Mouse (Mus musculus): ENCODE measurements around the gene Ago1. TPM values are rescaled to one million over a fixed set of nuclear protein-coding genes. Genes with fewer than 3 reads are reported as not detected.

The Ago1 gene
- total RNA-seq, 2 experiments from 2014 or later = 47.2 to 52.2 TPM

DNA sequence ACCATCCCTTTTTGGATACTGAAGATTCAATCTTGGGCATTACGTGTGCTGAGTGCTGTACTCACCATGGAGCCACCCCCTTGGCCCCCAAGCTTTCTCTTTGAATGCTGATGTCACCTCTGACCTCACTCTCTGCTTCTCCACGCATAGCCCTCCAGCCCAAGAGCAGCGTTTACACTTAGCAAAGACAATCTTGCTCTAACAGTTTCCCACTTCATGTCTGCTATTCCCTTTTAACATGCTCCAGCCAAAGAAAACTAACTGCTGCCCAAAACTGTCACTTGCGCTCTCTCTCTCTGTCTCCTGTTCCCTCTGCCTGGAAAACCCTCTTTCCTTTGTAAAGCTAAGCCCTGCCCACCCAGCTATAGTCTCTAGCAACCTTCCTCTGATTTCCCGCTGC, 27.1 kb upstream of the Ago1 start:
- TF ChIP-seq CTCF (IDR thresholded peaks at IDR 0.05) = no peak
- intact Hi-C loops (cut with DNase I) = no loop called here

DNA sequence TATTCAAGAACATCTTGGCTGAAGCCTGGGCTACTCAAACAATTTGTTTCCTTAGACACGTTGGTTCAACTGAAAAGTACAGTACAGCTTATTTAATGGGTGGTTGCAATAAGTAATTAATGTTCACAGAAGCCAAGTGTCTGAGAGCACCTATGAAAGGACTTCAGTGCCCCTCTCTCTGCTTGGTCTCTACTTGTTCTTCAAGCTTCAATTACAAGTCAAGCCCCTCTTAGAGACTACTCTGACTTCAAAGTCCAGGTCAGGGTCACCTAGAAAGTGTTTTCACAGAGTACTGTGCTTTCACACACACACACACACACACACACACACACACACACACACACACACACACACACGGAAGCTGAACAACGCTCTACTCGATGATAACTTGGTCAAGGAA, 25.0 kb upstream of the Ago1 start:
- Histone ChIP-seq H3K4me3 (no peak overlapping the region), H3K27ac (no peak overlapping the region)
- intact Hi-C loops (cut with DNase I) = no loop called here
- no peak for TF ChIP-seq CTCF (IDR thresholded peaks at IDR 0.05)
- no peak for DNase-seq (ENCODE audit: extremely low spot score in 1 of 2, low spot score in 2 of 2)

More for the DNA sequence above, 27.1 kb upstream of the Ago1 start:
- Histone ChIP-seq H3K4me3 (no peak overlapping the region), H3K27ac (no peak overlapping the region)
- DNase-seq (ENCODE audit: extremely low spot score in 1 of 2, low spot score in 2 of 2) = no peak

DNA sequence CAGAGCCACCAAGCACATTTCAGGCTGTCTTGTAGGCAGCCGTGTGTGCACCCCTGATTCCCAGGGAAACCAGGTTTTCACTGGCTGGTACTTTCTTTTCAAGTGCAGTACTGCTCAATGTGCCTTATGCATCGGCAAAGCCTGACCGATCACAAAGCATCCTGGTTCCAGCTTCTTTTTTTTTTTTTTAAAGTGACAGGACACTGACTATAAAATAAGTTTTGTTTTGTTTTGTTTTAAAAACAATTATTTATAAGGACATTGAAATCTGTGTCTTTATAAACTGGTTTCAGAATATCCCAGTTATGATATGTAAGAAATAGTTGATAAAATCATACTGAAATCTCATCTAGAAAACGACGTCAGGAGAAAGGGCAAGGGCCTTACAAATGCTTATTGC, 23.6 kb upstream of the Ago1 start:
- intact Hi-C loops (cut with DNase I) = no loop called here
- no peak overlapping the region for H3K27ac ChIP-seq
- TF ChIP-seq CTCF (IDR thresholded peaks at IDR 0.05) = no peak
- DNase-seq (ENCODE audit: extremely low spot score in 1 of 2, low spot score in 2 of 2) = no peak
- H3K4me3 ChIP-seq = no peak overlapping the region

DNA sequence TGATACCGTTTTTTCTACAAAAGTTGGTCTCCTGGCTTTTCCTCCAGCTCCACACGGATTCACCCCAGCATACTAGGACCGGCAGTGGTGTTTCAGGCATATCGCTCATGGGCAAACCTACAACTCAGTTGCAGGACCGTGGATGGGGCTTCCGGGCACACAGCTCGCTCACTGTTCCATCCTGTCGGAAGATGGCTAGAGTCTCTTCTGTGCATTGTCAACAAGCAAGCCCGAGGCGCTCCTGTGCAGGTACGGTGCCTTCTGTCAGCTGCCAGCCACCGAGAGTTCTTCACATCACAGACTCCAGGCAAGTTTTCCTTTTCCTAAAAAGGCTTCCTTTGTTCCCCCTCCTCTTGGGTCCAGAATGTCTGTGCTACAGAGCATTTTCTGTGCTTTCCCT, 22.3 kb upstream of the Ago1 start:
- no peak for DNase-seq (ENCODE audit: extremely low spot score in 1 of 2, low spot score in 2 of 2)
- Histone ChIP-seq H3K4me3 (no peak overlapping the region), H3K27ac (no peak overlapping the region)
- no peak for TF ChIP-seq CTCF (IDR thresholded peaks at IDR 0.05)
- intact Hi-C loops (cut with DNase I) = no loop called here

DNA sequence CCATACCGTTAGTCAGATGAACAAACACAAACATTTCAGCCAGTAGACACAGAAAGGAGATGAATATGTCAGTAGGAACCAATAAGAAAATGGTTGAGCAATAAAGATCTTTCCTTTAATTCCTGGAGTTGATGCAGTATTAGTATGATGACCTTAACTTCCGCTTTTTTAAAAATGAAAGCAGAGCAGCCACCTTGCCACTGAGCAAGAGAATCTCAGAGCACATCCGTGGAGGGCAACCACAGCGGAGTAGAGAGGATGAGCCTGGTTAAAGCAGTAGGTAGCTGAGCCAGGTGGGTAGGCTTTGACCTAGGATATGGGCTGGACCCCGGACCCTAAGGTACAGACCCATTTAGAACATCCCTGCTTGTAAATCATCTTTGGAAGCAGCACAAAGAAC, 21.4 kb upstream of the Ago1 start:
- intact Hi-C loops (cut with DNase I) = no loop called here

DNA sequence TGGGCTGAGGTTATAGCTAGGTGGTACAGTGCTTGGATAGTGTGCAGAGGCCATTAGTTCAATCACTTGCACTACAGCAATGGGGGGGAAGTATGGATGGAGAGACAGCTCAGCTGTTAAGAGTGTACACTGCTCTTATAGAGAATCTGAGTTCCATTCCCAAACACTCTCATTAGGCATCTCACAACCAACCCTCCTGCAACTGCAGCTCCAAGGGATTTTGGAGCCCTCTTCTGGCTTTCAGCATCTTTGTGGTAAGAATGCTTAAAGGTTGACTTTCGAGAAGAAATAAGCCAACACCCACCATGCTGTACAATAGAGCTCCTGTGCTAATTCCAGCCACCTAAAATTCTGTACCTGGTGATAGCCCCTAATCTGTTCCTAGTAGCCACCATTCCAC, 17.8 kb upstream of the Ago1 start:
- peak; percentile 28 for TF ChIP-seq CTCF (IDR thresholded peaks at IDR 0.05)
- Histone ChIP-seq H3K4me3 (no peak overlapping the region), H3K27ac (no peak overlapping the region)
- DNase-seq (ENCODE audit: extremely low spot score in 1 of 2, low spot score in 2 of 2) = no peak
- intact Hi-C loops (cut with DNase I) = no loop called here

More for the DNA sequence above, 21.4 kb upstream of the Ago1 start:
- no peak for DNase-seq (ENCODE audit: extremely low spot score in 1 of 2, low spot score in 2 of 2)
- Histone ChIP-seq H3K27ac (no peak overlapping the region), H3K4me3 (no peak overlapping the region)
- no peak for TF ChIP-seq CTCF (IDR thresholded peaks at IDR 0.05)

DNA sequence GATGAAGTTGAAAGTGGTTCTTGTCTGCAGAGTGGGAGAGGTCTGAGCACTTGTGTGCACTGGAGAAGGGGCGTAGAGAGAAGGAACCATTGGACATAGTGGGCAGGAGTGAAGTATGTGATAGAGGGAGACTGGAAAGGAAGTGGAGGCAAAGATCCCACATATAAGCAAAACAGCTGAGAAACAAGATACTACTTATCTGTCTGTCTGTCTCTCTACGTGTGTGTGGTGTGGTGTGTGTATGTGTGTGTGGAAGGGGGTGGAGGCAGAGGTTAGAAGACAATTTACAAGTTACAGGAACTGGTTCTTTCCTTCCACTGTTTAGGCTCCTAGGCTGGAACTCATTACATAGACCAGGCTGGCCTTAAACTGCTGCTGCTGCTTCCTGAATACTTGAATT, 16.7 kb upstream of the Ago1 start:
- no peak for DNase-seq (ENCODE audit: extremely low spot score in 1 of 2, low spot score in 2 of 2)
- Histone ChIP-seq H3K4me3 (no peak overlapping the region), H3K27ac (no peak overlapping the region)
- intact Hi-C loops (cut with DNase I) = no loop called here
- TF ChIP-seq CTCF (IDR thresholded peaks at IDR 0.05) = no peak

DNA sequence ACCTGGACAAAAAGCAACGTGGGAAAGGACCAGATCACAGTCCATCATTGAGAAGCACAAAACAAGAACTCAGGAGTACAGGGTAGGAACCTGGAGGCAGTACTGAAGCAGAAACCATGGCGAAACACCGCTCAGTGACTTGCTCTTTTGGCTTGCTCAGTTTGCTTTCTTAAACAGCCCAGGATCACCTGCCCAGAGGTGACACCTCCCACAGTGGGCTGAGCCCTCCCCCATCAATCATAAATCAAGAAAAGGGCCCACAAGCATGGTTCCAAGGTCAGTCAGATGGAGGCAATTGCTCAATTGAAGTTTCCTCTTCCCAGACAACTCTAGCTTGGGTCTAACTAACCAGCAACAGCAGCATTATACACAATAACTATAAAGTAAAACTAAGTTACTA, 15.5 kb upstream of the Ago1 start:
- TF ChIP-seq CTCF (IDR thresholded peaks at IDR 0.05) = no peak
- DNase-seq (ENCODE audit: extremely low spot score in 1 of 2, low spot score in 2 of 2) = no peak
- intact Hi-C loops (cut with DNase I) = no loop called here
- Histone ChIP-seq H3K4me3 (no peak overlapping the region), H3K27ac (no peak overlapping the region)

DNA sequence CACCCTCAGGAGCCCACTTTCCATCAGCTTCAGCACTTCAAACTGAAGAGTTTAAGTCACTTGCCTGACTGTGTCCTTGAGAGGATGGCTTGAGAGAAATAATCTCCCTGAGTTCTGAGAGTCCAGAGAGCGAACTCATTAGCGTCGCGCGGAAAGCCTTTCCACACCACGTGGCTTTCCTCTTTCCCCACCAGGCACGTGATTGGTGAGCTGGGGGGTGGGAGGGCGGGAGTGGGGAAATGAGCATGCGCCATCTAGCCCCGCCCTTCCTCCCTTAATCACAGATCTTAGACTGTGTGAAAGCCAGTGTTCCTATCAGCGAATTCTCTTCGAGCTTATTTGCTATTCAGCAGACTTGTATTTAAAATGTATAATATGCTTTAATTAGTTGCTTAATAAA, 14.6 kb upstream of the Ago1 start:
- intact Hi-C loops (cut with DNase I) = no loop called here
- DNase-seq (ENCODE audit: extremely low spot score in 1 of 2, low spot score in 2 of 2) = no peak
- TF ChIP-seq CTCF (IDR thresholded peaks at IDR 0.05) = no peak
- no peak overlapping the region for H3K4me3 ChIP-seq
- H3K27ac ChIP-seq = no peak overlapping the region

DNA sequence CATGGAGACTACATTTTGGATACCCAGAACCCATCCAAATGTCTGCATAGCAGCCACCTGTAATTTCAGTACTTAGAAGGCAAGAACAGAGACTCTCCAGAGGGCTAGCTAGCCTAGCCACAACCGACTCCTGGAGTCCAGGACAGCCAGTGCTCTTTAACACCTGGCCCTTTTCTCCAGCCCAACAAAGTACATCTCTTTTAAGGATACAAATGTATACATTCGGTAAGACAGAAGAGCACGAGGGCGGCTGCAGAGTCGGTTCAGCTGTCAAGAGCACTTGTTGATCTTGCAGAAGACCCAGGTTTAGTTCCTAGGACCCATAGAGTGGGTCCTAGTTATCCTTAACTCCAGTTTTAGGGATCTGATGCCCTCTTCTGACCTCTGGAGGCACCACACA, 13.1 kb upstream of the Ago1 start:
- Histone ChIP-seq H3K27ac (no peak overlapping the region), H3K4me3 (no peak overlapping the region)
- no peak for TF ChIP-seq CTCF (IDR thresholded peaks at IDR 0.05)
- no peak for DNase-seq (ENCODE audit: extremely low spot score in 1 of 2, low spot score in 2 of 2)
- intact Hi-C loops (cut with DNase I) = no loop called here

DNA sequence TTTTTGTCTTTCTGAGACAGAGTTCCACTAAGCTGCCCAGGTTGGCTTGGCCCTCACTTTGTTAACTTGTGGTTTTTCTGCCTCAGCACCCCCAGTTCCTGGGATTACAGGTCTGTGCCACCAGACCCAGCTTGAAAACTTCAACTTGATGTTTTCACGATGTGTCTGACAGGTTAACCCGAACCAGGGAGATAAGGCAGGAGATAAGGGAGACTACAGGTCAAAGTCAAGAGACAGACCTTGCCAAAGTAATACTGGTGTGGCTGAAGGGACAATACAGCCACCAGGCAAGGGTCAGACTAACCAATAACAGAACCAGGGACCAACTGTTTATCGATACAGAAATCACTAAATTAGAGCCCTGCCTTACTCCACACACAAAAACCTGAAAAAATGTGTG, 11.9 kb upstream of the Ago1 start:
- Histone ChIP-seq H3K27ac (no peak overlapping the region), H3K4me3 (no peak overlapping the region)
- no peak for DNase-seq (ENCODE audit: extremely low spot score in 1 of 2, low spot score in 2 of 2)
- intact Hi-C loops (cut with DNase I) = no loop called here
- TF ChIP-seq CTCF (IDR thresholded peaks at IDR 0.05) = no peak

DNA sequence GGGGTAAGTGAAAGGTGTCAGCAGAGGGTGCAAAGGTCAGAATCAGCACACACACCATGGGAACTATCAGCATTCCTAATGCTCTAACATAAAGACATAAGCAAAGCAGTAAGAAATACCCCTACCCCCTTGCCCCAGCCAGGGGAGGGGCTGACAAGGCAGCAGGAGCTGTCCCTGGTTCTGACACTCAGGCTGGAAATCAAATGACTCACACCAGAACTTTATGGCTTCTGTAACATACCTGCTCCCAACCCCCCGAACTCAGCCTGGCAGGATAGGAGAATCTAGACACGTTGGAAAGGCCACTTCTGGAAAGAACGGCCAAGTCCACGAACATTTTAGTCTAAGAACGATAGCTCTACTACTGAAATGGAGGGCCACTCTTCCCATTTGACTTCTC, 4.6 kb upstream of the Ago1 start:
- no peak for DNase-seq (ENCODE audit: extremely low spot score in 1 of 2, low spot score in 2 of 2)
- intact Hi-C loops (cut with DNase I) = no loop called here
- H3K4me3 ChIP-seq = no peak overlapping the region
- no peak for TF ChIP-seq CTCF (IDR thresholded peaks at IDR 0.05)
- no peak overlapping the region for H3K27ac ChIP-seq

DNA sequence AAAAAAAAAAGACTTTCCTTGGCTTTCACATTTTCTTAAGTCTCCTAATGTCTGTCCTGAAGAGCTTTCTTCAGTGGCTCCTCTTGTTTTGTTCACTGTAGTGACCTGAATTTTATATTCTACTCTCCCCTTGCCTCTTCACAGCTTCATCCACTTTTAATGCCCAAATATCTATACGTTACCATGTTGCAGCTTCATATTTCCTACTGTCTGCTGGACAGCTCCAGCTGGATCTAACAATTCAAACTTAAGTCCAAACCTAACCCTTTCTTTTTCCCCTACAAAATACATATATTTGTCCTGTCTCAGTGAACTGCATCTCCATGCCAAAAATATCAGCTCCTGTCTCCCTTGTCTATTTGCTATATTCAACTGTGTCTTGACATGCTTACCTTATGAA, 951 bp upstream of the Ago1 start:
- DNase-seq (ENCODE audit: extremely low spot score in 1 of 2, low spot score in 2 of 2) = no peak
- H3K4me3 ChIP-seq = no peak overlapping the region
- no peak for TF ChIP-seq CTCF (IDR thresholded peaks at IDR 0.05)
- peak overlapping the region; percentile 95; the same call in 1 of the 2 replicates for H3K27ac ChIP-seq
- intact Hi-C loops (cut with DNase I) = loop anchor here (2.0 kb wide), 1 partner anchor 63 kb away; the partner anchor contains the start of gene Ago4

DNA sequence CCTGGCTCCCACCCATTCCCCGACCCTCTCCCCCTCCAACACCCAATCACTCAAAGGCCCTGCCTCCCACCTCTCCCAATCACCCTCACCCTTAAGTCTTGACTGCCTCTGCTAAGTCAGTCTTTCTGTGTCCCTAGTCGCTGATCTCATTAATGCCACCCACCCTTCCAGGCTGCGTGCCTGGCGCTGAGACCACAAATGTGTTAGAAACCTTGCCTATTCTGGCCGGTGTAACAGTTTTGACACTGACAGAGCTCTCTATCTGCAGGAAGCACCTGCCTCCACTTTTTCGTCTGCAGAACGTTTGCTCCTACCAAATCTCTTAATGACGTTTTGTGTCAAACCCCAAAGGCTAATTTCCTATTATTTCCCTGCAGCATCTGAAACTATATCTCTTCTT, 542 bp upstream of the Ago1 start:
- intact Hi-C loops (cut with DNase I) = loop anchor here (1.0 to 2.0 kb wide), 2 partner anchors 40 to 64 kb away; partner anchors contain the start of genes Ago3 and Ago4
- Histone ChIP-seq H3K4me3 (peak overlapping the region; percentile 88), H3K27ac (peak overlapping the region; percentile 95)
- TF ChIP-seq CTCF (IDR thresholded peaks at IDR 0.05) = no peak
- no peak for DNase-seq (ENCODE audit: extremely low spot score in 1 of 2, low spot score in 2 of 2)
